16 mouse cellular contexts compared by ENCODE assay signal in the genomic region with DNA sequence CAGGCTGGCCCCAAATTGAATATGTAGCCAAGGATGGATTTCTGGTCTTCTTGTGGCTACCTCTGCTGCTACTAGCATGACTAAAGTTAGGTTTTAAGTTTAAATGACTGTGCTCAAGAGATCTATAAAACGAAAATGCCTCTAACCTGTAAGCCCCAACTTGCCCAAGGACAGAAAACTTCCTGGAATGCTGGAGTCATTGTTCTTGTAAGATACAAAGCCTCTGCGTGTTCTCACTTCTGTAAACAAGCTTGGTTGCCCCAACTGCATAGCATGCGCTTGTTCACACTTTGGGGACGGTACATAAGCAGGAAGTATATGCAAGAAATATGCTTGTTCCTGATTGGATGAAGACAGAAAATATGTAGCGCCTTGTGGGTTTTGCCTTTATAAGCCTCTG.
"Had no signal": no experiment of that assay in that cellular context is flagged by ENCODE, and none has a peak within 500 bp of the region (broad histone marks: within the 10 kb centered on the region; RNA-seq: fewer than 3 reads in every experiment).

No protein-coding gene starts in this region.

- H3K4me3 ChIP-seq: lung, embryonic 15.5 days; megakaryocyte, embryonic 14.5 days; midbrain, embryonic 13.5 days; midbrain, embryonic 15.5 days; neural tube, embryonic 12.5 days had no signal

- H3K36me3 ChIP-seq: lung, embryonic 15.5 days; midbrain, embryonic 13.5 days; midbrain, embryonic 15.5 days; neural tube, embryonic 12.5 days had no signal

- ATAC-seq: lung, postnatal 0 days; midbrain, embryonic 13.5 days; midbrain, embryonic 15.5 days had no signal

- H3K27me3 ChIP-seq: lung, embryonic 15.5 days; megakaryocyte, embryonic 14.5 days; midbrain, embryonic 15.5 days; neural tube, embryonic 12.5 days had no signal

- DNase-seq: lung, adult 2 months; lung, postnatal 14 days; lung, postnatal 36 days; right cerebral cortex, adult 18-20 months; right cerebral cortex, postnatal 25 days; right cerebral cortex, postnatal 4 days; spleen, adult 18-20 months; thymus, adult 18-20 months; thymus, postnatal 14 days; thymus, postnatal 36 days had no signal

- H3K9me3 ChIP-seq: lung, embryonic 15.5 days; megakaryocyte, embryonic 14.5 days; midbrain, embryonic 13.5 days; midbrain, embryonic 15.5 days; neural tube, embryonic 12.5 days had no signal
